Mouse (Mus musculus) lung, adult 2 months (tissue): ENCODE data around the gene Evx1.

ENCODE experiments used
- CTCF ChIP-seq: fragments of 200-500 bp; IDR thresholded peaks from 2 replicates; pipeline ENCODE4 v1.5.1; 2011; ENCODE audit warnings: mild to moderate bottlenecking, low read length, control low read depth; ENCODE audit not compliant: insufficient read depth
- POLR2A ChIP-seq: fragments of 200-500 bp; IDR thresholded peaks from 2 replicates; pipeline ENCODE4 v1.6.1; 2011; ENCODE audit warnings: low read depth, mild to moderate bottlenecking, control low read depth, low read length, borderline replicate concordance; ENCODE audit errors: extremely low read depth

- TF ChIP-seq CTCF (peak; percentile 46; the same call in 1 of the 2 replicates), POLR2A (no peak)
Measured at GRCm38 (mm10) chr6:52305877-52306389, 7.4 kb upstream of the Evx1 start.
